Mouse (Mus musculus) lung, adult 2 months (tissue): ENCODE measurements around the gene Mafb.

ENCODE experiments used
- CTCF ChIP-seq: fragments of 200-500 bp; IDR thresholded peaks from 2 replicates; pipeline ENCODE4 v1.5.1; 2011; ENCODE audit warnings: mild to moderate bottlenecking, low read length, control low read depth; ENCODE audit not compliant: insufficient read depth
- POLR2A ChIP-seq: fragments of 200-500 bp; IDR thresholded peaks from 2 replicates; pipeline ENCODE4 v1.6.1; 2011; ENCODE audit warnings: low read depth, mild to moderate bottlenecking, control low read depth, low read length, borderline replicate concordance; ENCODE audit errors: extremely low read depth

DNA sequence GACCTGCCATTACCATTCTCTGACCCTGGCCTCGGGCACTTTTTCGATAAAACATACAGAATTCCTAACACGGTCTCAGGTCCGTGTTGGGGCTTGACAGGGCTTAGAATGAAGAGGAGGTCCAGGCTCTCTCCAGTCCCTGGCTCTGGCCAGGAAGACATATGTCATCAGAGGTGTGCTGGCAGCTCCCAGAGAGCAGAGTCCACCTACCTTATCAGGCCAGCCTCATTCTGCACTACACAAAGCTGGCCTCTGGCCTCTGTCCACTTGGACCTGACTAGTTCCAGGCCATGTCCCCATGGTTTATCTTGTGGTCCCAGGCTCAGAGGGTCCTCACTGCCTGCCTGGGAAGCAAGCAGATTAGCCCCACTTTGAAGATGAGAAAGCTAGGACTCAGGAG, 17.3 kb downstream of the Mafb start:
- TF ChIP-seq CTCF (no peak), POLR2A (no peak)
